Mouse (Mus musculus): ENCODE results near the gene Gpr63. TPM values are rescaled to one million over a fixed set of nuclear protein-coding genes. Genes with fewer than 3 reads are reported as not detected.
A peak's percentile ranks its signal among the peaks of the same experiment; 100 is the strongest.
"Not testable (repeated sequence)": the region's sequence is repeated elsewhere in the genome, so short reads cannot be mapped to it uniquely, and the experiment has no call there.

Gene Gpr63
- polyA plus RNA-seq, 1 experiment from 2014 or later, result 0.58 TPM

DNA sequence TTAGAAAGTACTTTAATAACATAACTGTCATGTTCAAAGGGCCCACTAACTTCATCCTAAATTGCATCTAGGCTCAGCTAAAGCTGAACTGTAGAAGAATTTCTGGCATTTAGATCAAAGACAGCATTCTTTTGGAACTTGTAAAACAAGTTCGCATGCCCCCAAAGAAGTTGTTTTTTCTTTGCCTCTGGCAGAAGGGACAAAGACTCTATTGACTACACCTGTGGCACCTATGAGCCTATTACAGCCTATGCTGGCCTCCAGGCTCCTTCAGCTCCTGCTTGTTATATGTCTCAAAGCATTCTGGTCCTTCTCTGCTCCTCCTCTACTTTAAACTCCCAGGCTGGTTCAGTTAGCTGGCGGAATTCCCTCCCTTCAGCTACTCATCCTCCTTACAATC, 69.6 kb downstream of the Gpr63 start:
- H3K4me2 ChIP-seq (replicated peaks; ENCODE audit: low read depth, low read length), result 0 out of 2 replicates have a peak overlapping the region, but pooled peaks have one; percentile 20
- H3K9me3 ChIP-seq (ENCODE audit: low read length), result no peaks in the 10 kb centered on the region
- no peaks in the 10 kb centered on the region for H3K27me3 ChIP-seq (replicated peaks; ENCODE audit: insufficient read depth, low read length)
- ATAC-seq, result no peak
- no peak overlapping the region for H3K4me3 ChIP-seq (ENCODE audit: low read depth, low read length)
- no peak overlapping the region for H3K9ac ChIP-seq (replicated peaks; ENCODE audit: low read depth)
- no peaks in the 10 kb centered on the region for H3K36me3 ChIP-seq (ENCODE audit: insufficient read depth, low read length)
- no peaks in the 10 kb centered on the region for H3K4me1 ChIP-seq (ENCODE audit: insufficient read depth, low read depth, low read length)
- 41% methylated on average over 2 of the region's 2 CpGs for WGBS
- TF ChIP-seq EP300 (IDR thresholded peaks at IDR 0.05), result no peak
- TF ChIP-seq CTCF (IDR thresholded peaks at IDR 0.05), result no peak
- no peak for DNase-seq (ENCODE audit: low spot score)
- no peak overlapping the region for H3K27ac ChIP-seq (ENCODE audit: low read length)

DNA sequence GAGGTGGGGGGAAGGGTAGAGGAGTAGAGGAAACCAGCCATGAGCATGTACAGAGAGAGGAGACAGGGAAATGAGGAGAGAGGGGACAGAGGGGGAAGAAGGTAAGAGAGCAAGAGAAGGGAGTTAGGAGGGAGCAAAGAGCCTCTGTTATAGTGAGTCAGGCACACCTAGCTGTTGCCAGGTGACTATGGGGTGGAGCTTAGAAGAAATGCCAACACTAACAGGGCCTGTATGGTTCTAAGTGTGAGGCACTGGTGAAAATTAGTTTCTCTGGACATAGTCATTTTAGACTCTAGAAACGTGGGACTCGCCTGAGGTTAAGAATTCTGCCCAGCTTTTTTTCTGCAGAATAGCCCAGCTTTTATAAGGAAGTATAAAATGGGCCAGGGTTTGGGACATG, 71.1 kb downstream of the Gpr63 start:
- H3K36me3 ChIP-seq (ENCODE audit: insufficient read depth, low read length), result no peaks in the 10 kb centered on the region
- TF ChIP-seq EP300 (IDR thresholded peaks at IDR 0.05), result no peak
- no peak for TF ChIP-seq CTCF (IDR thresholded peaks at IDR 0.05)
- H3K27me3 ChIP-seq (replicated peaks; ENCODE audit: insufficient read depth, low read length), result no peaks in the 10 kb centered on the region
- DNase-seq (ENCODE audit: low spot score) (no peak), ATAC-seq (no peak)
- no peak overlapping the region for H3K4me3 ChIP-seq (ENCODE audit: low read depth, low read length)
- no peak overlapping the region for H3K27ac ChIP-seq (ENCODE audit: low read length)
- H3K9ac ChIP-seq (replicated peaks; ENCODE audit: low read depth), result no peak overlapping the region
- H3K9me3 ChIP-seq (ENCODE audit: low read length), result no peaks in the 10 kb centered on the region
- H3K4me2 ChIP-seq (replicated peaks; ENCODE audit: low read depth, low read length), result no peak overlapping the region
- H3K4me1 ChIP-seq (ENCODE audit: insufficient read depth, low read depth, low read length), result no peaks in the 10 kb centered on the region
- WGBS, result 38% methylated on average over 2 of the region's 2 CpGs

DNA sequence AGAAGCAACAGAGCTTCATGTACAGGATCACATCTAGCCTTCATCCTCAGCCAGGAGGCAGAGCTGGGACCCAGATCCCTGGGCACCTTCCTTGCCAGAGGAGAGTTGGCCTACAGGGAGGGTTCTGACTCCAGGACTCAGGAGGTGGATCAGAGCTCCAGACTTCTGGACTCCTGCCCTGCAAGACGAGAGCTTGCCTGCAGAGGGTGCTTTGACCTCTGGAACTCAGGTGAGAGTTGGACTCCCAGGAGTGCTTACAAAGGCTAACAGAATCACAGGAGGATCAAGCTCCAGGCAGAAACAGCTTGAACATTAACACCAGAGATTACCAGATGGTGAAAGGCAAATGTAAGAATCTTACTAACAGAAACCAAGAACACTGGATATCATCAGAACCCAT, 89.3 kb downstream of the Gpr63 start:
- DNase-seq (ENCODE audit: low spot score); H3K4me3 ChIP-seq (ENCODE audit: low read depth, low read length); H3K9ac ChIP-seq (replicated peaks; ENCODE audit: low read depth); H3K9me3 ChIP-seq (ENCODE audit: low read length); H3K27me3 ChIP-seq (replicated peaks; ENCODE audit: insufficient read depth, low read length); H3K4me1 ChIP-seq (ENCODE audit: insufficient read depth, low read depth, low read length); H3K36me3 ChIP-seq (ENCODE audit: insufficient read depth, low read length); ATAC-seq; H3K27ac ChIP-seq (ENCODE audit: low read length); H3K4me2 ChIP-seq (replicated peaks; ENCODE audit: low read depth, low read length): not testable (repeated sequence)
- 43% methylated on average over 1 of the region's 1 CpGs for WGBS

Other genes starting within 250 kb of the Gpr63 start
- gene Klhl32, start 115.3 kb upstream of the Gpr63 start, polyA plus RNA-seq (2015; fragmentation: Nextera tagmentation; extraction: Ambion mirVana), result 0.95 and 1.2 TPM in 2 replicates
- 19.9 and 23.1 TPM in 2 replicates for gene Ndufaf4, start 68.3 kb upstream of the Gpr63 start, polyA plus RNA-seq (2015; fragmentation: Nextera tagmentation; extraction: Ambion mirVana)

Data from lung, postnatal 0 days (tissue).